Mouse (Mus musculus) CD8-positive naive resting alpha-beta T cell, adult 2 months (primary cell): ENCODE results near the gene Gm10309.
A peak's percentile ranks its signal among the peaks of the same experiment; 100 is the strongest.

ENCODE experiments used
- DNase-seq, 2 experiments: peaks; one replicate each; pipeline ENCODE4 v3.0.0; 2022; ENCODE audit warnings: low read depth in 2 of 2, low spot score in 2 of 2

Gm10309 gene

GRCm38 (mm10) chr17:86514974-86515620, 10.1 kb upstream of the Gm10309 start:
- no peak for DNase-seq

- DNase-seq, result no peak
Observed at GRCm38 (mm10) chr17:86509871-86510270, 4.8 kb upstream of the Gm10309 start.

GRCm38 (mm10) chr17:86508212-86508490, 3.1 kb upstream of the Gm10309 start:
- no peak for DNase-seq

- no peak for DNase-seq
Observed at GRCm38 (mm10) chr17:86507342-86508211, 2.5 kb upstream of the Gm10309 start.

- DNase-seq, result no peak
Observed at GRCm38 (mm10) chr17:86506881-86507280, 1.8 kb upstream of the Gm10309 start.

DNA sequence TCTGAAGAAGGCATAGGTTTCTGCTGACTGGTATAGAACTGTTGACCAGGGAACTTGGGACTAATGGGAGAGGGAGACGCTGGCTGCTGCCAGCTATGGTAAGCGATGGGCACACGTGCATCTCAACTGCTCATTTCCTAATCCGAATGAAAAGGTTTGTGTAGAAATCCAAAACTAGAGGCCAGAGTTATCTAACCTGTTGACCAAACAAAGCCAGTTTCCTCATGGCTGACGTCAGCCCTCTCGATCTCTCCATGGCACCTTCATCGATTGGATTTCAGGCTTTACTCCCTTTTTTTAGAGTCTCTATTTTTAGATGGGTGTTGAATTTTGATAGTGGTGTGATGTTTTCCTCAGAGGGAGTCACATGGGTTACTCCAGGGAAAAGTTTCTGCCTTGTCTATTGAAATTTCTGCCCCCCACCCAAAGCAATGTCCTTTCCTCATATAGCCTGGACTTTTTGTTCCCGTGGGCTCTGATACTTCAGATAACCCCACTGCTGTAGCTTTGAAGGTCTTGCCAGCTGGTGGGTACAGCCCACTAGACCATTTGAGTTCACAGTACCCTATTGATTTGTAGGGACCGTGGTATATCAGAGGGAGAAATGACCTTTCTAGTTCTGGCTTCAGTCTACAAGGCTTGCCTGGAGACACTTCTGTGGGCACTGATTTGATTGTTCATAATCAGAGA, 1.7 kb downstream of the Gm10309 start:
- no peak for DNase-seq

GRCm38 (mm10) chr17:86501393-86501792, 3.6 kb downstream of the Gm10309 start:
- DNase-seq, result no peak

- no peak for DNase-seq
Observed at GRCm38 (mm10) chr17:86499359-86500045, 5.5 kb downstream of the Gm10309 start.

GRCm38 (mm10) chr17:86497302-86497701, 7.7 kb downstream of the Gm10309 start:
- no peak for DNase-seq

DNA sequence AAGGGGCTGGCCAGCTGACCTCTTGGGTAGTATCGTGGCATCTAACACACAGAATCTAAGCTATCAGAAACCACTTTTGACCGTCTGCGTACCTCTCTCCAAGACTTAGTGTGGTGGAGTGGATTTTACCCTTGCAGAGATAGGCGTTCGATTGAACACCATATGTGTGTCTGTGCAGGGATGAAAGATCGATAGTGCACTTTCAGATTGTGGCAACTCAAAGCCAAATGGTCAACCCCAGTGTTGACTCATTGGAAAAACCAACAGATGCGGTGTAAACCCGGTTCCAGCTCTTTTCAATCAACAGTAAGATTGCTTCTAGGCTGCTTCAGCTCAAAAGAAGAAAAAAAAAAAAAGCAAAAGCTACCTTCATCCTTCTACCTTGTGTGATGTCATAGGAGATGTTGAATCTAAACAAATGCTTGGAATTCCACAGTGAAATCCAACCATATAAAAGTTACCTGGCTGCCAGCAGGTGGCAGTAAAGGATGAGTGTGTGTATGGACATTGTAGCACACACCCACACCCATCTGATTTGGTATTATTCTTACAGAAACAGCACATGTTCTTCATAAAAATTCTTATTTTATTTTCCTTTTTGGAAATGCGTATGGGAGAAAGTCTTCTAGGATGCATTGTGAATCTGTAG, 8.8 kb downstream of the Gm10309 start:
- DNase-seq, result no peak

DNA sequence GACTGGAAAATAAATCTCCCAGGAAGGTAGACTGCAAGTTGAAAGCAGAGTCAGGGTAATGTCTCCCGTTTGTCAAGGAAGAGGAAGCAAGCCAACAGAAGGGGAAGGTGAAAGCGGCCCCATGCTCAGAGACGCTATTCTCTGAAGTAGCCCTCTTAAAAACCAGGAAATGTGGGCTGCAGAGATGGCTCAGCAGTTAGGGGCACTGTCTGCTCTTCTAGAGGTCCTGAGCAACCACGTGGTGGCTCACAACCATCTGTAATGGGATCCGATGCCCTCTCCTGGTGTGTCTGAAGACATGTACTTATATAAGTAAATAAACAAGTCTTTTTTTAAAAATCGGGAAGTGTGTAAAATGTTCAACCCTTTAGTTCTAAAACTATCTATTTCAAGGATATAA, 10.1 kb downstream of the Gm10309 start:
- DNase-seq, result no peak

DNA sequence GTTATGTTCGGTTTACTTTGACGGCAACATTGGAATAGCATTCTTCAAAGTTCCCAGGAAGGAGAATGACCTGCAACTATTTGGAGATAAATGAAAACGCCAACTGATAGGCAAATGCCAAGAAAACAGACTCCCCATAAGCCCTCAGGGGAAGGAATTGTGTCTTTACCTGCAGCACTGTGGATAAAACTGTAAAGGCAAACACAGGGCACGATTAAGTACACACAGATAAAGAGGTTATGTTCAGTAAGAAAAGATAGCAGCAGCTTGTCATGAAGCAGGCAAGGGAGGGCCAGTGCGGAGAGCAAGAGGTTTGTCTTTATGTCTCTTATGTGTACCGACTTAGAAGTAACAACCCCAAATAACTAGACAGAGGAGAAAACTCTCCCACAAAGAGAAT, 10.5 kb downstream of the Gm10309 start:
- DNase-seq, result no peak

- DNase-seq, result no peak
Observed at GRCm38 (mm10) chr17:86493891-86494420, 11.1 kb downstream of the Gm10309 start.

GRCm38 (mm10) chr17:86492376-86492775, 12.7 kb downstream of the Gm10309 start:
- no peak for DNase-seq

DNA sequence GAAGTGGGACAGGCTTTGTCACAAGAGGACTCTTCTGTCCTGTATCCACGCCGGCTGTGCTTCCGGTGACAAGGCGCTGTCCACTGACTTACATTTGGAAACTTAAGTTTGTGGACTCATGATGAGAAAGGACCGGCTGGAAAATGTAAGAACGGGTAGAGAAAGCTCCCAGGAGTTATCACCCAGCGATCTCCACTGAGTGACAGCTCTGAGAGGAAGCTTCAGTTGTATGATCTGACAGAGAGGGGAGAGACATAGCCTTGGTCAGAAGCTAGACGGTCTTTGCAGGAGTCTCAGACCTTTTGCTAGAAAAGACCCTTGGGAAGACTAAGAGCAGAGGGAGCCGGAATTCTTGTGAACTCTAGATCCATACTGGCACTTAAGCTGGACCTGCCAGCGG, 15.2 kb downstream of the Gm10309 start:
- no peak for DNase-seq

GRCm38 (mm10) chr17:86487450-86487849, 17.6 kb downstream of the Gm10309 start:
- no peak for DNase-seq

GRCm38 (mm10) chr17:86486657-86487056, 18.4 kb downstream of the Gm10309 start:
- DNase-seq, result no peak

DNA sequence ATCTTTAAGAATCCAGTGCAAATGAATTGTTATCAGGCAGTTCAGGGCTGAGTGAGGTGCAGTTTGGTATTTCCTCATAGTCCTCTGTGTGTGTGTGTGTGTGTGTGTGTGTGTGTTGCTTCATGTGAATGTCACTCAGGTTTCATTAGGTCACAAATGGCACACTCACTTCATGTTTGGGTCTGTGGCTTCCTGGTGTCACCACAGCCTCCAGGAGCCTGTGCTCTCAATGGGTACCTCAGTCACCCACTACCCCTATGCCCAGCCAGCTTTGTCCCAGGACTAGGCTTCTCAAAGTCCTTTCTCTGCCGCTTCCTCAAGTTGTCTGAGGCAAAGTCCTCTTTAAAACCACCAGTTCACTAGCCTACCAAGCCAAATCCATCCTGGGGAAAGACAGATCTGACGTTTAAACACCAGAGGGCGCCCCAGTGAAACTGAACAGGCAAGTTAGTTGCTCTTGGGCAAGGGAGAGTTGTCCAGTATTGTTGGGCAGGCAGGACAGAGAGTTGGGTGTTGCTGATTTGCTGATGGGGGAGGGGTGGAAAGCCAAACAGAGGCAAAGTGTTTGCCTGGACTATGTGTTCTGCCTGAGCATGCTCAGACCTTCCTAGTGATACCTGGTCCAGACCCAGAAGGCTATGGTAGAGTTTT, 20.8 kb downstream of the Gm10309 start:
- peak; percentile 37 to 41 for DNase-seq

- DNase-seq, result no peak
Observed at GRCm38 (mm10) chr17:86482675-86483074, 22.4 kb downstream of the Gm10309 start.

DNA sequence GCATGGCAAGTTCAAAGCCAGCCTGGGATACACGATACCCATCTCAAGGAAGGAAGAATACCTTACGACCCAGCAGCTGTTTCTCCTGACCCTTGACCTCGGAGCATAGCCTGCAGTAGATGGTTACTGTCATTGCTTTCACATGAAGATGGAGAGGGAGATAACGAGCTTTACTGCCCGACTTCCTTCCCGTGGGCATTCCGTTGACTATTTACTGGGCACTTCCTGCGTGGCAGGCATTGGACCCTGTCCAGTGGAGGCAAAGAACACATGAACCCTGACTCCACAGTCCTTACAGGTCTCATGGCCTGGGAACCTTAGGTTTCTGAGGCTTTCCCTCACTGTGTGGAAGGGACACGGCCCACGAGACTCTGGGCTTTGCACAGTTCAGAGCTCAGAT, 25.6 kb downstream of the Gm10309 start:
- no peak for DNase-seq
